Mouse (Mus musculus) brain, embryonic 14.5 days (tissue): ENCODE results near the gene Klk11.

Experiments
- CTCF ChIP-seq: fragments of 200-500 bp; IDR thresholded peaks from 2 replicates; pipeline ENCODE4 v1.5.1; 2012; ENCODE audit warnings: inconsistent platforms, mild to moderate bottlenecking, moderate library complexity, borderline replicate concordance; ENCODE audit not compliant: insufficient read depth, insufficient read length; ENCODE audit errors: extremely low read depth
- POLR2A ChIP-seq: fragments of 200-500 bp; IDR thresholded peaks from 2 replicates; pipeline ENCODE4 v1.6.1; 2012; ENCODE audit warnings: mild to moderate bottlenecking, inconsistent platforms, borderline replicate concordance; ENCODE audit not compliant: poor library complexity, insufficient read depth, insufficient read length, severe bottlenecking; ENCODE audit errors: extremely low read depth

- TF ChIP-seq CTCF (no peak), POLR2A (no peak)
These were observed 1.5 kb upstream of the Klk11 start for GRCm38 (mm10) chr7:43772901-43773300.
